Mouse (Mus musculus) retina, postnatal 1 day (tissue): ENCODE data around the gene Gm11099.

Source experiments
- DNase-seq: peaks from one replicate; pipeline ENCODE4 v3.0.0-alpha.2; 2012

Gene Gm11099

DNA sequence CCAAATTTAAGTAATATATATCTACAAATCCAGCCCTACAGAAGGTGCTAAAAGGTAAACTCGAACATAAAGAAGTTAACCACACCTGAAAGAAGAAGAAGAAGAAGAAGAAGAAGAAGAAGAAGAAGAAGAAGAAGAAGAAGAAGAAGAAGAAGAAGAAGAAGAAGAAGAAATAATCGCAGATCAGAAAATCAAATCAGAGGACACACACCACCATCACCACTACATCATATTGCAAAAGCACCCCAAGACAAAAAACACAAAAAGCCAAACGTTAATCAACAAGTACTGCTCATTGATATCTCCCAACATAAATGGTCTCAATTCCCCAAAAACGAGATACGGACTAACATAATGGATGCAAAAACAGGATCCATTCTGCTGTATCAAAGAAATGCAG lies at the start of gene Gm11099:
Gene Gm11099 (plus strand): TSS at position 301 of the 400 bp plus-strand sequence.
- no peak for DNase-seq

DNA sequence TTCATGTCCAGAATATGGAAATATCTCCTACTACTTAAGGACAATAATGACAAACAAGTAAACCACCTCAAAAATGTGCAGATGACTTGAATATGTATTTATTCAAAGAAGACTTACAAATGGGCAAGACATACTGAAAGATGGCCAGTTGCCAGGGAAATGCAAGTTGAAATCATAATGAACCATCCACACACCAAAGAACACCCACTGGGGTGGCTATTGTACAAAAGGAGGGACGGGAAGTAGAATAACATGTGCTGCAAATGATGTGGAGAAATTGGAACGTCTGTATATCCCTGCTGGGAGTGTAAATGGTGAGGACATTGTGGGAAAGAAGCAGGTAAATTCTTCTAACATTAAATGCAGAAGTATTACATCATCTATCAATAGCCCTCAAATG lies 46.3 kb upstream of the Gm11099 start:
- peak; percentile 21 for DNase-seq

DNA sequence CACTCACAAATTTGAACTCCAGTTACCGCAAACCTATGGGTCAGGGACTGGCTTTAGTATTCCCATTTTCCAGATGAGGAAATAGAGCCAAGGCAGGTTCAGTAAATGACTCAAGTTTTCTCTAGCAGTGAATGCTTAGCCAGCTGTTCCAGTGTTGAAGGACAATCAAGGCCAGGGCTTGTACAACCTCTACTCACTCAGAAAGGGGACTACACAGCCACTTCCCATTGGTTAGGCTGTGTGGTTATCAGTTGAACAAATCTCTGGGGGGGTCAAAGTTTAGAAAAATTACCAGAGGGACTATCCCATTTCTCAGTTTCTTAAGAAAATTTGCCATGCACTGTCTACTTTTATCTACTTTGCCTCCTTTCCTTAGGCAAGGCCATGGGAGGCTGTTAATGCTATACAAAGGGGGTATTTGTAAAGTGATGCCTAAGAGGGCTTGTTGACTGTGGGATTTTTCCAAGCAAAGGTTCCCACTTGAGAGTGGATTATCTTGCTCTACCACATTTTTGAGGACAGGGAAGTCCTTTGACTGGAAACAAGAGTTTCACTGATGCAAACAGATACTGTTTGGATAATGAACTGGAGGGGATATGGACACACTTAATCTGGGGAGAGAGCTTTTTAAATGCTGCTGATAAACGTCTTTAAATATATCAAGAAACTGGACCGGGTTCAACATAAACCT lies 30.2 kb upstream of the Gm11099 start:
- DNase-seq: no peak

DNA sequence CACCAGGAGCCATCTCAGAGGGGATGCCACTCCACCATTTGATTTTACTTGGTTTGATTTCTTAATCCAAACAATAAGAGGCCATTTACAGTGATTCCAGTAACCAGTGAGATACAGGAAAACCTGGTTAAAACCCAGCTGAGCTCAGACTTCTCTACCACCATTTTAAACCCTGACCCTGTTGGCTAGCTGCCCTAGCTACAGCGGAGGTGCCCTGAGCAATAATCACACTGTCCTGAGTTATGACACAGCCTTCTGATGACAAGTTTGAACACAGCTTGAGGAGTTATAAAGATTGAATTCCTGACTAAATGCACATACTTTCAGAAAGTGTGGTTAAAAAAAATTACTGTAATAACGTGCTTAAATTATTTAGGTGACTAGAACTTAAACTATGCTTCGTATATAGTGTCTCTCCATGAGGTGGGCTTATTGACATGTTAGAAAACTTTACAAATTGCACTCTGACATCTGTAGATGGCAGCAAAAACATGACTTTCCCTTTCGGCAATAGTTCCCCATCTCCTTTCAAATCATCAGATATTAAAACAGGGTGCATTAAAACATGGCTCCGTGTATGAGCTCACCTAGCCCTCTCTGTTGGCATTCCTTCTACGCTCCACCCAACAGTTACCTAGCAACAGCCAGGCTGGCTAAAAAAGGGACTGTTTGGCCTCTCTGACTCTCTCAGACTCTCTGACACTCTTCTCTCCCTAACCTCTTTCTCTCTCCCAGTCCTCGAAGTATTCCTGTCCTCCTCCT lies 29.1 kb upstream of the Gm11099 start:
- peak; percentile 33 for DNase-seq

DNA sequence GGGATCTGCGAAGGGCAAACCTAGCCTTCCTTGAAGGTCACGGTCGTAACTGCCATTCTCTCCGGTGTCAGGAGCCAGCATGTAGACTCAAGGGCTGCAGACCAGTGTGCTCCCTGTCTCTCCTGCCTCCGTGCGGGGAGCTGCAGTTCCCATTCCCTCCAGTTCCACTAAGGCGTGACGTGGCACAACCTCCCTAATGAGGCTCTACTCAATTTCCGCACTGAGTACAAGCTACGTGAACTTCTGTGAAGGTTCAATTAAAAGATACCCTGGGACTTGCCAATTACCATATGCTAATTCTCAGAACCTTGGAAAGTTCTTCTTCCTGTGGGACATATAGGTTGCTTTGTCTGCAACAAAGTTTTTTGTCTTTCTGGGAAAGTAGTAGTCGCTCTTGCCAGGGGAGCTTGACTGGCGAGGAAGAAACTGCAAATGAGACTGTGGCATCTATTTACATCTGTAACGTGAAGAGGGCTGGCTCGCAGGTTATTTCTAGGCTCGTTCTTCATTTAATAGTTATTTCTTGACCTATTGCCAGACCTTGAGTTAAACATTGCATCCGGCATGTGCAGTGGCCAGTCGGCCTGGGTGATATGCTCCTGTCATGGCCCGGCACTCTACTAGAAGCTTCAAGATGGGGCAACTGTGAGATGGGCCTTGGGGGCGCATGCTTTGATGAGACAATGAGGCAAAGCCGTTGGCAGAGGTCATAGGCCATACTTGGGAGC lies 26.8 kb upstream of the Gm11099 start:
- DNase-seq: no peak

DNA sequence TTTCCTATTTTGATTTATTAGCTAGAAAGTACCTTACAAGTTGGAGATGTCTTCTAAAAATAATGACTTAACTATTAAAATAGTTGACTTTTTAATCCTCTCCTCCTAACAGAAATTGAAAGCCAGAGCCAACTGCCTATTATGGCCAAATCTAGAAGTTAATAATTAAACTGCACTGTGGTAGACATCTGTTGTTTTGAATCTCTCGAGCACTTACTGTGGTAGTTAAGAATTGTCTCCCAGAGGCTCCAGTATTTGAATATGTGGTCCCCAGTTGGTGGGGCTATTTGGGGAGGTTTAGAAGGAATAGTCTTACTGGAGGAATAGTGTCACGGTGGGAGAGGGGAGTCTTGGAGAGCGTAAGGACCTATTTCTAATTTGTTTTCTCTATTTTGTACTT lies 18.2 kb upstream of the Gm11099 start:
- DNase-seq: no peak

DNA sequence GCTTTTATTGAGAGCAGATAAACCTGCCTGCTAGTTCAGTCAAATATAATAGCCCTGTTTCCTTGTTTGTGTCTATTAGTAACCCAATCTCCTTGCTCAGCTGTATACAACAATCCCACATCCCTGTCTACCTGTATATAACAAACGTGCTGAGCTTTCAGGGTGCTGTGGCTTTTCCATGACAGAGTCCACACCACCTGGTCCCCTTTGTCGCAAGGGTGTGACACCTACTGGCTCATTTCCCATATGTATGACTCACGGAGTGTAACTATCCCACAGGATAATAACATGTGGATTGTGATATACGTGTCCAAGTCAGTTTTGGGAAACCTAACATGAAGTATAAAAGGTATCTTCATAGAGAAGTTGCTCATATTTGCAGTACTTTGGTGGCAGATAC lies 16.8 kb upstream of the Gm11099 start:
- DNase-seq: no peak

DNA sequence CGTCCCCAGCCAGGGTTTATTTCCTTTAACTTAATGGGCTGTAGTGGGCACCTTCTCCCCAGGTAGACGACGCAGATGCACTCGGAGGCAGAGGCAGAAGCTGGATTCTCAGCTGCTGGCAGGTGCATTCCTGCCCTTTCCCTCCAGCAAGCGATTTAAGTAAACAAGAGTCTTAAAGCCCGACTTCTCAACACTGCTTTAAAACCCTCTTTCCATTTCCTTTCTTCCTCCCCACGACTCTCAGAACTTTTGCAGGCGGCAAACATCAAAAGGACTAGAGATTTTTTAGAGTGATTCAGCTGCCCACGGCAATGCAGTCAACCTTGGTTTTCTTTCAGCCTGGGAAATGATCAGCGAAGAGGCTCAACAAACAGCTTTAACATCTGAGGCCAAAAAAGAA lies 14.7 kb upstream of the Gm11099 start:
- no peak for DNase-seq

DNA sequence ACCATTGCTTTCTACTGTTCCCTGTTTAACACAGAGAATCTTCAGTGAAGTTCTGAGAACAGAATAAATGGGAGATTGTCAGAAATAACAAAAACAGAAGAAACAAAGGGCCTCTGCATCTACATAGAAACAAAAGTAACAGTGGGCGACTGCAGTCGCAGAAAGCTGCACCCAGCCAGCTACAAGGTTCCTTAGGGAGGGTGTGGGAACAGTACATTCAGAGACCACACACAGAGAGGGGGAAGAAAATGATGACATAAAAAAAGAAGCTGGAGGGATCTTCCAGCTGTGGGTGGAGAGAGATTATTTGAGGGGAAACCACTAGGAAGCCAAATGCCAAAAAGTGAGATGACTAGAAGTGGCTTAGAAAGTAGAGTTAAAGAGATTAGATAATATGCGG lies 20.6 kb downstream of the Gm11099 start:
- DNase-seq: no peak

DNA sequence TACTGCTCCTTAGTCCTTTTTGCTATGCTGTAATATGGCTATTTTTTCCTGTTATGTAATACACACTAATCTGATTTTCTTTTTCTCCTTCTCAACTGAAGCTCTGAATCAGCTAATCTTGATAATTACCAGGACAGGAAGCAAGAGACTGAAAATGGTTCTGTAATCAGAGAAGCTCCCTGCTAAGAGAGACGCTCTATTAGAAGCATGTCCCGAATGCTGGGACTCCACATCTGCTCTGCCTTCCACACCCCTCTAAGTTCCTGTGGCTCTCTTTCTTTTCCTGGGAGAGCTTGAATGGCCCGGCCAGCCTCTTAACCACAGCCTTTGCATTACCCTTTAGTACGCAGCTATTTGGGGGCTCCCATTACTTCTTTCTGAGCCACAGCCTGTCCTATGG lies 45.8 kb downstream of the Gm11099 start:
- DNase-seq: peak; percentile 12

DNA sequence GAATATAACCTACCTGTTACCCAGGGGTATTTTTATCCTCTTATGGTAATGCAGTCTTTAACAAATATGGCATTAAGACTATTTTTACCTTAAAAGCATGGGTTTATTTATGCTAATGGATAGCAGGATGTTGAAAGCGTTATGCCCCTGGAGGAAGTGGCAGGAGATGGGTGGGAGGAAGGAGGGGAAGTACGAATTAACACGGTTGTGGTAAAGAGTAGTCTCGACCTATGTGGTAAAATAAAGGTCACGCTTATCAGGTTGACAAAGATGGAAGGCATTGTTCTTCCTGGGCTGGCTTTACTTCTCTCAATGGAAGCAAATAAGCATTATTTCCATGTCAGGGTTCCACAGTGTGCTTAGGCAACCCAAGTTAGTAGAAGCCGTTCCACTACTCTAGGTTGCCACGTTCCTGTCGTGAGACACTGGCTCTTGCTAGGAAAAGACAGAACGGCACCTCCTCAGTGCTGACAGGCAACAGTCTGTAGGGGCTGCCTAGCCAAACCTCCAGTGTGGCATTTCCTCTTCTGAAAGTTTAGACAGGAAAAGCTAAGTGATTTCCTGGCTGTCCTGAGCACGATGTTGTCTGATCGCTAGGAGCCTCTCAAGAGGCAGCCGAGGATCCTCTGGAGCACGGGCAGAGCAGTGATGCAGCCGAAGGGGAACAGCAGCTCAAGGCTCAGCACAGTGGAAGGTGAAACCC lies 47.7 kb downstream of the Gm11099 start:
- no peak for DNase-seq

DNA sequence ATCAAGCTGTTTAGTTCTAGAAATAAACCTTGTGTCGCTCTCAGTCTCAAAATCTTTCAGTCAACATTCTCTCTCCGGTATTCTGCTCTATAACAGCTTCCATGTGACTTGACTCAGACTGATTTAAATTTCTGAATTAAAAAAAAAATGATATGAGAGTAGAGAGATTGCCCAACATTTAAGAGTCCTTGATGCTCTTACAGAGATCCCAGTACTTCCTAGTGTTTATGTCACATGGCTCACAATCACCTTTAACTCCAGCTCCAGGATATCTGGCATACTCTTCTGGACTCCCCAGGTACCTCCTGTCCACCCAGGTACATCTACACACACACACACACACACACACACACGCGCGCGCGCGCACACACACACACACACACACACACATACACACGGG lies 53.1 kb downstream of the Gm11099 start:
- no peak for DNase-seq

DNA sequence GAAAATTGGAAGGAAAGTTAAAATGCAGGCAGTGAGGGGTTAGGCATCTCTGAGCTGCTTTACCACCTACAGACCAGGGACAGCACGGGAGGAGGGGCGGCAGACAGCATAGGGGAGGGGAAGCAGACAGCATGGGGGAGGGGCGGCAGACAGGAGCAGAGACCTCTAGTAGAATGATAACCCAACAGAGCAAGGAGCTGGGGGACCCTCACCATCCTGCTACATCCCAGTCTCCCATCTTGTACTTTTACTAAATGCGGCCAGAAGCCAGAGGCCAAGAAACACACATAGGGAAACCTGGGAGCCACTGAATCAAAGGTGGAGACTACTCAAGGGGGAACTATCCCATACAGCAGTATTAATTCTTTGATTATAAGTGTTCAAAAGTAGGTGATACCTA lies 59.1 kb downstream of the Gm11099 start:
- no peak for DNase-seq

DNA sequence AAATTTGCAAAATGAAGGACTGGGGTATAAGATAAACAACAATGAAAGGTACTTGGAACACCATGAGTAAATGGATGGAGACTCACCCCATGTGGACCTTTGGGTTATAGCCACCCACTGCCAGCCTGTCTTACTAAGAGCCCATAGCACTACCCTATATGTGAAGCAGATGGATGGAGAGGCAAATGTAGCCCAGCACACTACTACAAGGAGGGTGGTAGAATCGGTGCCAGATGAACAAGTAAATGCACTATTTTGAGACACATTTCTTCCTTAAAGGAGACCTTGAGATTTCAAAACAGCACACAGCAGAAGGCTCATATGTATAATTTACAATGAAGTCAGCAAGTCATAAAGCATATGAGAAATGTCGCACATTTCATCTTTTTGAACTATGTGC lies 66.3 kb downstream of the Gm11099 start:
- DNase-seq: no peak

DNA sequence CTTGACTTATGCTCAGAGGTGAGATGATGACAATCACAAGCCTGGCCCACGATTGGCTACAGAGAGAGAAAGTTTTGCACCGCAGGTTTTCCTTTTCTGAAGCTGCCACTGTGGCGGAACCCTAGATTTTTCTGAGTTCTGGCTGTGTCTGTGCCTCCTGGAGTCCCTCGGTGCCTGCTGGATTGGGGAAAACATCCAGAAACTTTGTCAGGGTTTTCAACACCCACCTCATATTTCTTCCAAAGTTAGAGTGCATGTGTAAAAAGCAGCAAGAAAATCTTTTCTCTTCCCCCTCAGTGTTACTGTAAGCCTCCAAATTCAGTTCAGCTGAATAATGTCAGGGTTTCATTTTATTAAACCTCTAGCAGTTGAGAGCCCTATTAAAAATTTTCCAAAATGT lies 82.1 kb downstream of the Gm11099 start:
- no peak for DNase-seq

DNA sequence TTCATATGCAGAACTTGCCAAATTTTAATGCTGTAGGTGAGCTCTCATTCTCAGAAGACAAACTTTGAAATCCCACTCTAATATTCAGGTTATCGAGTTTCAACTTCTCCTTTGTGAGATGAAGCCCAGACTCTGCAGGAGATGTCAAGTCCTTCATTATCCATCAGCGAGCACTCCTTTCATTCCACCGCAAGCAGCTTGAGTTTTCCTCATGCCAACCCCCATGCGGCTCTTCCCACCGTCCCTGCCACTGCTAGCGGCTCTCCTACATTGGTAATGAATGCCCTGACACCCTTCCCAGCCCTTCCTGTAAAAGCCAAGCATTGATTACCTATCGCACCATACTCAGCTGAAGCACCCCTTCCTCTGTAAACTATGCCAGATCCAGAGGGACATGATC lies 89.6 kb downstream of the Gm11099 start:
- peak; percentile 4 for DNase-seq

DNA sequence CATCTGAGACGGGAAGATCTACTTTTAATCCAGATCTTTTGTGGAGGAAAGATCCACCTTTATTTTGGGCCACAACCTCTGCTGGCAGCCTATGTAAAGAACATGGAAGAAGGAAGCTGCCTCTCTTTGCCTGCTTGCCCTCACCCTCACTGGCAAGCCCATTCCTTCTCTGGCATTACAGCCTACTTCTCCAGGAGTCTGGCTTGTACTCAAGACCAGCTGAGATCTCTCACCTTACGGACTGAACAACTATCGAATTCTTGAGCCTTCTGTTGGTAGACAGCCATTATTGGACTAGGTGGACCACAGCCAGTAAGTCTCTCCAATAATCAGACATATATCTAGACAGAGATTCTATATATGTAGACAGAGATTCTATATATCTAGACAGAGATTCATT lies 92.9 kb downstream of the Gm11099 start:
- no peak for DNase-seq

DNA sequence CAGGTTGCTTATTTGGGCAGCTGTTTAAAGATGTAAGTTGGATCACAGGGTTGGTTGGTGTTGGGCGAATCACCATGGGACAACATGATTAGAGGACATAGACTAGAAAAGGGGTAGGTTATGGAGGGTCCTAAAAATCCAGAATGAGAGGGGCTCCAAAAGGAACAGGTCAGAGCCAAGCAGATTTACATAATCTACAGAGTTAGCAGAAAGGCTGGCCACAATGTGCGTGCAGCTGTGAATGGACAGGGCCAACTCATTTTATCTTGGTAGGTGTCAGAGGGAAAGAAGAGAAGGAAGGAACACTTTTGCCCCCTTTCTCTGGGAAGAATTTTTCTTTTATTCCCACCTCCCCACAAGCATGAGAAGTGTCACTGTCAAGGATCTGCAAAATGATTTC lies 97.1 kb downstream of the Gm11099 start:
- no peak for DNase-seq

DNA sequence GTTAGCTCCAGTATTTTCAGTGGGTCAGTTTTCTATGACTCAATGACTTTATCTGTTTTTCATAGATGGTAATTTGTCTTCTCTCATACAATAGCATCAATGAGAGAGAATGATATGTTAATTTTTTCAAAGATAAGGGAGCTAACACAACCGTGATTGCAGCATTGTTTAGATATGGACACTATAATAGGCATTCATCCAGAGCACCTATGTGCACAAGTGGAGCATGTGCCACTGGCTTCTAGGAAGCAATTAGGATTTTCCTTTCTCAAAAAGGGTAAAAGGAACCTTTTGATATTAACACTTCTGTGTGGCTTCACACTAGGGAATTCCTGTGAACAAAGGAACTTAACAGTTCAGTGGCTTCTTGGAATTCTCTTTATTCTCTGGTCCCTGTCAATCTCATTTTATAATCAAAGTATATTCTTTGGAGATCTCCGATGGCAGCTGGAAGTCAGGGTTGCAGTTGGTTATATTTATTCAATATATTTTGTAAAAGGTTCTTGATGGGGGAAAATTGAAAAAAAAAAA lies 97.6 kb downstream of the Gm11099 start:
- peak; percentile 60 for DNase-seq
